Mouse (Mus musculus) c-Kit-positive CD71-positive TER-119-positive erythroid progenitor cells, embryonic 14.5 days (primary cell): ENCODE results near the gene Fam160b1.

Experiments used
- DNase-seq: peaks from one replicate; pipeline ENCODE4 v3.0.0-alpha.2; 2013; ENCODE audit warnings: low spot score

Fam160b1 gene

GRCm38 (mm10) chr19:57344678-57345077 lies 15.8 kb upstream of the Fam160b1 start:
- no peak for DNase-seq

- no peak for DNase-seq
These were observed 11.4 kb upstream of the Fam160b1 start for GRCm38 (mm10) chr19:57349096-57349495.

GRCm38 (mm10) chr19:57352337-57352935 lies 8.0 kb upstream of the Fam160b1 start:
- DNase-seq: no peak

GRCm38 (mm10) chr19:57353228-57353627 lies 7.3 kb upstream of the Fam160b1 start:
- no peak for DNase-seq

- no peak for DNase-seq
These were observed 6.4 kb upstream of the Fam160b1 start for GRCm38 (mm10) chr19:57354050-57354449.

- no peak for DNase-seq
These were observed 5.8 kb upstream of the Fam160b1 start for GRCm38 (mm10) chr19:57354715-57355114.

GRCm38 (mm10) chr19:57355451-57356251 lies 4.8 kb upstream of the Fam160b1 start:
- DNase-seq: no peak

- no peak for DNase-seq
These were observed 4.2 kb upstream of the Fam160b1 start for GRCm38 (mm10) chr19:57356273-57356672.

GRCm38 (mm10) chr19:57357244-57357643 lies 3.2 kb upstream of the Fam160b1 start:
- DNase-seq: no peak

GRCm38 (mm10) chr19:57357811-57358210 lies 2.7 kb upstream of the Fam160b1 start:
- no peak for DNase-seq

GRCm38 (mm10) chr19:57358322-57358721 lies 2.2 kb upstream of the Fam160b1 start:
- DNase-seq: peak; percentile 87

- no peak for DNase-seq
These were observed 1.5 kb upstream of the Fam160b1 start for GRCm38 (mm10) chr19:57358836-57359598.

GRCm38 (mm10) chr19:57359701-57360326 lies 666 bp upstream of the Fam160b1 start:
- no peak for DNase-seq

- DNase-seq: peak; percentile 58
These were observed 855 bp downstream of the Fam160b1 start for GRCm38 (mm10) chr19:57361131-57361938.

- no peak for DNase-seq
These were observed 1.4 kb downstream of the Fam160b1 start for GRCm38 (mm10) chr19:57361939-57362307.

GRCm38 (mm10) chr19:57362586-57362985 lies 2.1 kb downstream of the Fam160b1 start:
- DNase-seq: no peak

- DNase-seq: no peak
These were observed 2.6 kb downstream of the Fam160b1 start for GRCm38 (mm10) chr19:57363076-57363475.

GRCm38 (mm10) chr19:57363538-57363937 lies 3.1 kb downstream of the Fam160b1 start:
- no peak for DNase-seq

- DNase-seq: no peak
These were observed 4.6 kb downstream of the Fam160b1 start for GRCm38 (mm10) chr19:57364942-57365673.

- no peak for DNase-seq
These were observed 5.5 kb downstream of the Fam160b1 start for GRCm38 (mm10) chr19:57366007-57366406.

GRCm38 (mm10) chr19:57366626-57367025 lies 6.1 kb downstream of the Fam160b1 start:
- no peak for DNase-seq
